Mouse (Mus musculus) heart, postnatal 25 days (tissue): ENCODE data around the gene Phox2b. TPM values are rescaled to one million over a fixed set of nuclear protein-coding genes. Genes with fewer than 3 reads are reported as not detected.

Experiments used
- DNase-seq: peaks from one replicate; pipeline ENCODE4 v3.0.0; 2022; ENCODE audit warnings: low spot score
- intact Hi-C: fragments of 180-260 bp; cut with DNase I; formaldehyde crosslinking; loops from one replicate; pipeline ENCODE4 v1.15.1; 2025
- total RNA-seq, 2 experiments: library from RNA; stranded (reverse); gene quantifications; 2 replicates each; pipeline ENCODE4 v1.2.3; 2021

The Phox2b gene
- total RNA-seq = not detected

GRCm38 (mm10) chr5:67098733-67099323, at the start of gene Phox2b:
TSS of gene Phox2b (minus strand) at chr5:67099301.
- DNase-seq = no peak
- intact Hi-C loops = loop anchor here (5.0 kb wide), 1 partner anchor 128 kb away; no protein-coding TSS in a partner anchor

- no peak for DNase-seq
- intact Hi-C loops = no loop called here
These were observed 43.5 kb upstream of the Phox2b start for GRCm38 (mm10) chr5:67142622-67143021.

- DNase-seq = no peak
- intact Hi-C loops = no loop called here
These were observed 40.2 kb upstream of the Phox2b start for GRCm38 (mm10) chr5:67139052-67140015.

- no peak for DNase-seq
- intact Hi-C loops = no loop called here
These were observed 39.5 kb upstream of the Phox2b start for GRCm38 (mm10) chr5:67138643-67139042.

- DNase-seq = no peak
- intact Hi-C loops = no loop called here
These were observed 35.6 kb upstream of the Phox2b start for GRCm38 (mm10) chr5:67134698-67135097.

- intact Hi-C loops = no loop called here
- no peak for DNase-seq
These were observed 32.6 kb upstream of the Phox2b start for GRCm38 (mm10) chr5:67131671-67132070.

GRCm38 (mm10) chr5:67106261-67106660, 7.2 kb upstream of the Phox2b start:
- no peak for DNase-seq
- intact Hi-C loops = no loop called here

- intact Hi-C loops = no loop called here
- DNase-seq = no peak
These were observed 3.9 kb upstream of the Phox2b start for GRCm38 (mm10) chr5:67103016-67103415.

- DNase-seq = no peak
- intact Hi-C loops = no loop called here
These were observed 2.9 kb upstream of the Phox2b start for GRCm38 (mm10) chr5:67101793-67102600.

GRCm38 (mm10) chr5:67101395-67101760, 2.3 kb upstream of the Phox2b start:
- intact Hi-C loops = no loop called here
- no peak for DNase-seq

- intact Hi-C loops = no loop called here
- no peak for DNase-seq
These were observed 1.7 kb upstream of the Phox2b start for GRCm38 (mm10) chr5:67100564-67101394.

GRCm38 (mm10) chr5:67099393-67100271, 531 bp upstream of the Phox2b start:
- intact Hi-C loops = loop anchor here (5.0 kb wide), 1 partner anchor 128 kb away; no protein-coding TSS in a partner anchor
- no peak for DNase-seq

GRCm38 (mm10) chr5:67098051-67098732, 909 bp downstream of the Phox2b start:
- no peak for DNase-seq
- intact Hi-C loops = loop anchor here (5.0 kb wide), 1 partner anchor 129 kb away; no protein-coding TSS in a partner anchor

GRCm38 (mm10) chr5:67097106-67098050, 1.7 kb downstream of the Phox2b start:
- DNase-seq = no peak
- intact Hi-C loops = loop anchor here (5.0 kb wide), 1 partner anchor 130 kb away; no protein-coding TSS in a partner anchor

GRCm38 (mm10) chr5:67096378-67096771, 2.7 kb downstream of the Phox2b start:
- intact Hi-C loops = loop anchor here (5.0 kb wide), 1 partner anchor 131 kb away; no protein-coding TSS in a partner anchor
- no peak for DNase-seq

GRCm38 (mm10) chr5:67095651-67096377, 3.3 kb downstream of the Phox2b start:
- intact Hi-C loops = loop anchor here (5.0 kb wide), 1 partner anchor 131 kb away; no protein-coding TSS in a partner anchor
- DNase-seq = no peak
